ENCODE assay signal across 10 mouse cellular contexts in genomic region chr9:58902869-58903585, GRCm38 (mm10).
DNase-seq lines count a peak whose midpoint lies in the region; ATAC-seq and TF ChIP-seq lines count a peak whose summit lies in the region.
"Had no signal": no experiment of that assay in that cellular context is flagged by ENCODE, and none has a peak within 500 bp of the region (broad histone marks: within the 10 kb centered on the region; RNA-seq: fewer than 3 reads in every experiment).

No protein-coding gene starts in this region.

- no peak overlapping the region for H3K4me2 ChIP-seq in kidney, embryonic 15.5 days
- no peak overlapping the region for H3K4me2 ChIP-seq in forebrain, embryonic 14.5 days (ENCODE audit: low read length)

- no peak for ATAC-seq in kidney, embryonic 15.5 days (replicated peaks; ENCODE audit: low FRiP score)
- no peak for ATAC-seq in G1E (ENCODE audit: extremely low read depth, insufficient number of reproducible peaks, low FRiP score, poor library complexity, severe bottlenecking)
- no peak for ATAC-seq in forebrain, embryonic 14.5 days

- no peaks in the 10 kb centered on the region for H3K27me3 ChIP-seq in kidney, adult 2 months (replicated peaks; ENCODE audit: control insufficient read depth, insufficient read depth, low read length)
- no peaks in the 10 kb centered on the region for H3K27me3 ChIP-seq in kidney, embryonic 15.5 days
- H3K27me3 ChIP-seq in G1E (ENCODE audit: insufficient read depth, low read length), result peaks cover 9% of the 10 kb centered on the region
- H3K27me3 ChIP-seq in forebrain, embryonic 14.5 days (replicated peaks; ENCODE audit: control insufficient read depth, insufficient read depth, low read length), result no peaks in the 10 kb centered on the region

- no peak overlapping the region for H3K9ac ChIP-seq in kidney, embryonic 15.5 days
- no peak overlapping the region for H3K9ac ChIP-seq in forebrain, embryonic 14.5 days (ENCODE audit: low read length)

- H3K4me3 ChIP-seq in kidney, adult 2 months (ENCODE audit: insufficient read depth, low read depth, low read length), result no peak overlapping the region
- no peak overlapping the region for H3K4me3 ChIP-seq in kidney, embryonic 15.5 days (replicated peaks)
- no peak overlapping the region for H3K4me3 ChIP-seq in G1E (ENCODE audit: low read depth, low read length)
- no peak overlapping the region for H3K4me3 ChIP-seq in forebrain, embryonic 14.5 days (ENCODE audit: low read depth, low read length)
- H3K4me3 ChIP-seq: erythroblast, embryonic 14.5 days had no signal

- peak; percentile 57 for TF ChIP-seq CTCF in kidney, adult 2 months (conservative IDR thresholded peaks at IDR 0.05; ENCODE audit: insufficient read depth, insufficient read length, low read depth, low read length)
- peak; percentile 21; the same call in 1 of the 2 replicates for TF ChIP-seq CTCF in G1E (IDR thresholded peaks at IDR 0.05; ENCODE audit: low read depth, low read length)

- 66% methylated on average over 6 of the region's 6 CpGs for WGBS in kidney, adult 2 months
- WGBS in kidney, embryonic 15.5 days, result 67% methylated on average over 6 of the region's 6 CpGs
- WGBS in forebrain, embryonic 14.5 days, result 63% methylated on average over 6 of the region's 6 CpGs

- peaks cover 3% of the 10 kb centered on the region; the same call in 1 of the 2 replicates for H3K36me3 ChIP-seq in kidney, adult 2 months (ENCODE audit: control insufficient read depth, insufficient read depth, low read length)
- H3K36me3 ChIP-seq in kidney, embryonic 15.5 days, result peaks cover 45% of the 10 kb centered on the region
- H3K36me3 ChIP-seq in G1E (replicated peaks), result no peaks in the 10 kb centered on the region
- peaks cover 52% of the 10 kb centered on the region for H3K36me3 ChIP-seq in forebrain, embryonic 14.5 days (ENCODE audit: control insufficient read depth, insufficient read depth, low read length)

- peak; percentile 36 for DNase-seq in kidney, adult 2 months
- DNase-seq in G1E (ENCODE audit: low spot score), result no peak
- DNase-seq in brain, embryonic 18.5 days (ENCODE audit: low read depth, low spot score), result peak; percentile 24
- DNase-seq in forebrain, embryonic 14.5 days (ENCODE audit: low spot score), result peak; percentile 82
- peak; percentile 61 for DNase-seq in layer of hippocampus, adult 11-12 months (ENCODE audit: low spot score)
- peak; percentile 76 for DNase-seq in lung, postnatal 36 days
- peak; percentile 66 for DNase-seq in thymus, postnatal 4 days

- no peaks in the 10 kb centered on the region for H3K9me3 ChIP-seq in kidney, embryonic 15.5 days (replicated peaks)
- H3K9me3 ChIP-seq in G1E (replicated peaks), result no peaks in the 10 kb centered on the region
- no peaks in the 10 kb centered on the region for H3K9me3 ChIP-seq in forebrain, embryonic 14.5 days (replicated peaks; ENCODE audit: control insufficient read depth, low read length)

- no peaks in the 10 kb centered on the region; the same call in 1 of the 2 replicates for H3K4me1 ChIP-seq in kidney, adult 2 months (ENCODE audit: control insufficient read depth, insufficient read depth, low read length)
- H3K4me1 ChIP-seq in kidney, embryonic 15.5 days, result no peaks in the 10 kb centered on the region
- H3K4me1 ChIP-seq in G1E (ENCODE audit: insufficient read depth, low read depth, low read length), result no peaks in the 10 kb centered on the region
- no peaks in the 10 kb centered on the region for H3K4me1 ChIP-seq in forebrain, embryonic 14.5 days (ENCODE audit: control insufficient read depth, insufficient read depth, low read length)

- H3K27ac ChIP-seq in kidney, adult 2 months (ENCODE audit: insufficient read depth, low read depth, low read length), result no peak overlapping the region
- no peak overlapping the region for H3K27ac ChIP-seq in kidney, embryonic 15.5 days
- no peak overlapping the region for H3K27ac ChIP-seq in forebrain, embryonic 14.5 days (ENCODE audit: low read depth, low read length)
- H3K27ac ChIP-seq: macrophage had no signal

- no peak for TF ChIP-seq POLR2A in kidney, adult 2 months (IDR thresholded peaks at IDR 0.05; ENCODE audit: low read depth, low read length)
